Mouse (Mus musculus) embryonic facial prominence, embryonic 11.5 days (tissue): ENCODE measurements around the gene Ddx3x. TPM values are rescaled to one million over a fixed set of nuclear protein-coding genes. Genes with fewer than 3 reads are reported as not detected.
A peak's percentile ranks its signal among the peaks of the same experiment; 100 is the strongest.

ENCODE experiments used
- ATAC-seq: fragments of 200-750 bp; cut with Nextera tagmentation; replicated peaks from 2 replicates; pipeline ENCODE4 v1.8.0; 2017; ENCODE audit warnings: low read depth; ENCODE audit not compliant: insufficient number of reproducible peaks, low FRiP score, low TSS enrichment
- DNase-seq: peaks from one replicate; pipeline ENCODE4 v3.0.0-alpha.2; 2015; ENCODE audit warnings: low spot score
- H3K27ac ChIP-seq: fragments of 300-500 bp; sonication (generic); replicated peaks from 2 replicates; pipeline ENCODE4 v1.5.1; 2014; ENCODE audit warnings: mild to moderate bottlenecking, low read depth, low read length, control low read depth
- H3K27me3 ChIP-seq: fragments of 300-500 bp; sonication (generic); 2 replicates; pipeline ENCODE4 v1.6.1; 2014; ENCODE audit warnings: mild to moderate bottlenecking, low read length, moderate library complexity, mixed read lengths; ENCODE audit not compliant: control insufficient read depth, insufficient read depth
- H3K36me3 ChIP-seq: fragments of 300-500 bp; sonication (generic); replicated peaks from 2 replicates; pipeline ENCODE4 v1.6.1; 2014; ENCODE audit warnings: low read depth, mild to moderate bottlenecking, low read length, moderate library complexity, mixed read lengths; ENCODE audit not compliant: control insufficient read depth, insufficient read depth
- H3K4me1 ChIP-seq: fragments of 300-500 bp; sonication (generic); 2 replicates; pipeline ENCODE4 v1.6.1; 2014; ENCODE audit warnings: low read length, mixed read lengths; ENCODE audit not compliant: control insufficient read depth, insufficient read depth
- H3K4me2 ChIP-seq: fragments of 300-500 bp; sonication (generic); 2 replicates; pipeline ENCODE4 v1.6.1; 2014; ENCODE audit warnings: low read depth, mild to moderate bottlenecking, control low read depth, low read length, moderate library complexity
- H3K4me3 ChIP-seq: fragments of 300-500 bp; sonication (generic); 2 replicates; pipeline ENCODE4 v1.5.1; 2014; ENCODE audit warnings: low read depth, low read length, control low read depth
- H3K9ac ChIP-seq: fragments of 300-500 bp; sonication (generic); replicated peaks from 2 replicates; pipeline ENCODE4 v1.6.1; 2014; ENCODE audit warnings: mild to moderate bottlenecking, control low read depth, low read length
- H3K9me3 ChIP-seq: fragments of 300-500 bp; sonication (generic); replicated peaks from 2 replicates; pipeline ENCODE4 v1.6.1; 2016; ENCODE audit warnings: mild to moderate bottlenecking, low read length, inconsistent platforms, mixed read lengths; ENCODE audit not compliant: control insufficient read depth
- WGBS: fragments of 180-500 bp; shearing (Covaris S2); extraction: QIAGEN DNeasy Blood & Tissue Kit; methylation state at CpG from one replicate; pipeline ENCODE4 v1.1.7; 2014; 5-methylcytosine and 5-hydroxymethylcytosine counted together
- polyA plus RNA-seq: library from polyadenylated mRNA; unstranded; fragments of >200 nt; fragmentation: Nextera tagmentation; extraction: Ambion mirVana; gene quantifications from 2 replicates; pipeline ENCODE4 v1.2.1, GENCODE M21; 2014

Ddx3x gene
- polyA plus RNA-seq, 1 experiment from 2014 or later: 219 TPM

GRCm38 (mm10) chrX:13240646-13241425 is 39.9 kb upstream of the Ddx3x start:
- Histone ChIP-seq H3K27me3 (no peaks in the 10 kb centered on the region), H3K4me1 (no peaks in the 10 kb centered on the region), H3K36me3 (no peaks in the 10 kb centered on the region), H3K9me3 (no peaks in the 10 kb centered on the region), H3K4me2 (peak overlapping the region; percentile 42), H3K9ac (peak overlapping the region; percentile 69), H3K4me3 (no peak overlapping the region), H3K27ac (peak overlapping the region; percentile 89; the same call in 1 of the 2 replicates)
- DNase-seq (no peak), ATAC-seq (no peak)
- WGBS: 22% methylated on average over 11 of the region's 11 CpGs

GRCm38 (mm10) chrX:13241426-13242319 is 39.1 kb upstream of the Ddx3x start:
- no peaks in the 10 kb centered on the region for H3K9me3 ChIP-seq
- H3K27me3 ChIP-seq: no peaks in the 10 kb centered on the region
- no peaks in the 10 kb centered on the region for H3K4me1 ChIP-seq
- H3K4me3 ChIP-seq: peak overlapping the region; percentile 27
- H3K9ac ChIP-seq: peak overlapping the region; percentile 69
- peak overlapping the region; percentile 42 for H3K4me2 ChIP-seq
- DNase-seq (peak; percentile 13), ATAC-seq (no peak)
- no peaks in the 10 kb centered on the region for H3K36me3 ChIP-seq
- 10% methylated on average over 21 of the region's 21 CpGs for WGBS
- H3K27ac ChIP-seq: peak overlapping the region; percentile 89

- WGBS: 15% methylated on average over 24 of the region's 24 CpGs
- Histone ChIP-seq H3K27ac (peak overlapping the region; percentile 89), H3K9ac (peak overlapping the region; percentile 69), H3K4me2 (peak overlapping the region; percentile 42), H3K27me3 (no peaks in the 10 kb centered on the region), H3K4me1 (no peaks in the 10 kb centered on the region), H3K9me3 (no peaks in the 10 kb centered on the region), H3K4me3 (peak overlapping the region; percentile 27), H3K36me3 (no peaks in the 10 kb centered on the region)
- ATAC-seq (peak; percentile 96), DNase-seq (peak; percentile 90)
These were observed 38.3 kb upstream of the Ddx3x start for GRCm38 (mm10) chrX:13242320-13243096.

- DNase-seq (peak; percentile 23), ATAC-seq (peak; percentile 42; the same call in 1 of the 2 replicates)
- peak overlapping the region; percentile 35 for H3K4me2 ChIP-seq
- peak overlapping the region; percentile 16; the same call in 1 of the 2 replicates for H3K4me3 ChIP-seq
- peak overlapping the region; percentile 67 for H3K9ac ChIP-seq
- 32% methylated on average over 15 of the region's 15 CpGs for WGBS
- peak overlapping the region; percentile 89 for H3K27ac ChIP-seq
- no peaks in the 10 kb centered on the region for H3K4me1 ChIP-seq
- H3K9me3 ChIP-seq: no peaks in the 10 kb centered on the region
- H3K36me3 ChIP-seq: no peaks in the 10 kb centered on the region
- no peaks in the 10 kb centered on the region for H3K27me3 ChIP-seq
These were observed 37.3 kb upstream of the Ddx3x start for GRCm38 (mm10) chrX:13243133-13244123.

GRCm38 (mm10) chrX:13244588-13244987 is 36.2 kb upstream of the Ddx3x start:
- ATAC-seq (no peak), DNase-seq (no peak)
- no peaks in the 10 kb centered on the region for H3K4me1 ChIP-seq
- no peaks in the 10 kb centered on the region for H3K36me3 ChIP-seq
- no peak overlapping the region for H3K9ac ChIP-seq
- no peaks in the 10 kb centered on the region for H3K27me3 ChIP-seq
- H3K4me2 ChIP-seq: no peak overlapping the region
- H3K27ac ChIP-seq: no peak overlapping the region
- H3K4me3 ChIP-seq: no peak overlapping the region
- no peaks in the 10 kb centered on the region for H3K9me3 ChIP-seq

- Histone ChIP-seq H3K9ac (no peak overlapping the region), H3K4me2 (no peak overlapping the region), H3K4me3 (no peak overlapping the region), H3K36me3 (no peaks in the 10 kb centered on the region), H3K9me3 (no peaks in the 10 kb centered on the region), H3K27me3 (no peaks in the 10 kb centered on the region), H3K27ac (no peak overlapping the region), H3K4me1 (no peaks in the 10 kb centered on the region)
- DNase-seq (peak; percentile 10), ATAC-seq (no peak)
- 51% methylated on average over 3 of the region's 3 CpGs for WGBS
These were observed 35.7 kb upstream of the Ddx3x start for GRCm38 (mm10) chrX:13245027-13245426.

GRCm38 (mm10) chrX:13251683-13252082 is 29.1 kb upstream of the Ddx3x start:
- no peak overlapping the region for H3K27ac ChIP-seq
- WGBS: 76% methylated on average over 4 of the region's 4 CpGs
- no peak overlapping the region for H3K9ac ChIP-seq
- H3K9me3 ChIP-seq: no peaks in the 10 kb centered on the region
- DNase-seq (no peak), ATAC-seq (no peak)
- no peaks in the 10 kb centered on the region for H3K4me1 ChIP-seq
- H3K36me3 ChIP-seq: no peaks in the 10 kb centered on the region
- H3K27me3 ChIP-seq: no peaks in the 10 kb centered on the region
- H3K4me2 ChIP-seq: no peak overlapping the region
- H3K4me3 ChIP-seq: no peak overlapping the region
